Mouse (Mus musculus): ENCODE data around the gene Ap3s2. TPM values are rescaled to one million over a fixed set of nuclear protein-coding genes. Genes with fewer than 3 reads are reported as not detected.

The Ap3s2 gene
- polyA plus RNA-seq, 1 experiment from 2014 or later = 63.4 TPM

DNA sequence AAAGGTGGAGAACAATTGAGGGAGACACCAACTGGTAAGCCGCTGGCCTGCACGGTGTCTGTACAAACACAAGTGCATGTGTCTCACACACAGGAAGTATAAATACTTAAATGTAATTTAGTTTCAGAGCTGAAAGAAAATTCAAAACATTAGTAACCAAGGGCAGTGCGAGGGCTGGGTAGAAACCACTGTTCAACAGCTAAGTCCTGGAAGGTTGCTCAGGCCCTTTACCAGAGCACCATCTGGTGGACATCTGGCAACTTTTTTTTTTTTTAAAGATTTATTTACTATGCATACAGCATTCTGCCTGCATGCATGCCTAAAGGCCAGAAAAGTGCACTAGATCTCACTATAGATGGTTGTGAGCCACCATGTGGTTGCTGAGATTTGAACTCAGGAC is 5.9 kb downstream of the Ap3s2 start:
- peaks cover 62% of the 10 kb centered on the region for H3K36me3 ChIP-seq
- H3K27ac ChIP-seq (replicated peaks) = no peak overlapping the region
- H3K4me3 ChIP-seq = no peak overlapping the region
- H3K4me1 ChIP-seq (replicated peaks) = peaks cover 3% of the 10 kb centered on the region
- no peaks in the 10 kb centered on the region for H3K9me3 ChIP-seq
- H3K27me3 ChIP-seq = no peaks in the 10 kb centered on the region
- 77% methylated on average over 3 of the region's 3 CpGs for WGBS
- no peak overlapping the region for H3K4me2 ChIP-seq
- H3K9ac ChIP-seq = no peak overlapping the region
- ATAC-seq (ENCODE audit: low read depth) = 0 out of 2 replicates have a peak, but pooled peaks have one; percentile 11

DNA sequence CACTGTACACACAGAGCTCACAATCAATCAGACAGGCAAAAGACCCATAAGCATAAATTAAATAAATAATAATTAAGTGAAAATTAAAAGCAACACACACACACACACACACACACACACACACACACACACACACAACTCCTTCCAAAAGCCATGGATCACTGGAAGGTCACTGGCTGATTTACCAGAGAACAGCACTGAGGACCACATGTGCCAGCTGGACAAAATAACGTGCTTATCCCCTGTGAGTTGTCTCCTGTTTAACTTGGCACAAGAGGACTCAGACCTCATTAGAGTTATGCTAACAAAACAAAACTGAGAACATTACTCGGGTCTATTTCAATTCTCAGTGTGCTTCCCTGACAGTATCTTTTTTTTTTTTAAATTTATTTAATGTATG is 13.1 kb downstream of the Ap3s2 start:
- Histone ChIP-seq H3K4me3 (no peak overlapping the region), H3K27ac (replicated peaks) (no peak overlapping the region), H3K4me1 (replicated peaks) (no peaks in the 10 kb centered on the region), H3K9ac (no peak overlapping the region), H3K27me3 (no peaks in the 10 kb centered on the region), H3K36me3 (peaks cover 84% of the 10 kb centered on the region), H3K9me3 (no peaks in the 10 kb centered on the region), H3K4me2 (no peak overlapping the region)
- 63% methylated on average over 2 of the region's 2 CpGs for WGBS
- ATAC-seq (ENCODE audit: low read depth) = no peak

DNA sequence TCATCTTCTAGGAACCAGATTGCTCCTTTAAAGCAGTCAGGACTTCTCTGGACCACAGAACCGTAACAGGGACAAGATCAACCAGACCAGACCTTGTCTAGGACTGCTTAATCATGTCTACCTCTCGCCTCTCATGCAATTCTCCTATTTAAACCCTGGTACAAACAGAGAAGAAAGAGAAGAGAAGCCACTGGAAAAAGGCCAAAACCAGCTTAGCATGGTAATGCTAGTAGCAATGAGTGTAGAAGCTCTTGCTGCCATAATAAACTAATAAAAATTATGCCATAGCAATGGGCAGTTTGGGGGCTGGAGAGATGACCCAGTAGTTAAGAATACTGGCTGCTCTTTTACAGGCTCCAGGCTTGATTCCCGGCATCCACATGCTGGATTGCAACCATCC is 13.5 kb downstream of the Ap3s2 start:
- H3K4me3 ChIP-seq = no peak overlapping the region
- 97% methylated on average over 3 of the region's 3 CpGs for WGBS
- no peak overlapping the region for H3K4me2 ChIP-seq
- H3K9me3 ChIP-seq = no peaks in the 10 kb centered on the region
- no peak overlapping the region for H3K27ac ChIP-seq (replicated peaks)
- no peak overlapping the region for H3K9ac ChIP-seq
- no peaks in the 10 kb centered on the region for H3K27me3 ChIP-seq
- H3K36me3 ChIP-seq = peaks cover 86% of the 10 kb centered on the region
- no peak for ATAC-seq (ENCODE audit: low read depth)
- H3K4me1 ChIP-seq (replicated peaks) = no peaks in the 10 kb centered on the region

DNA sequence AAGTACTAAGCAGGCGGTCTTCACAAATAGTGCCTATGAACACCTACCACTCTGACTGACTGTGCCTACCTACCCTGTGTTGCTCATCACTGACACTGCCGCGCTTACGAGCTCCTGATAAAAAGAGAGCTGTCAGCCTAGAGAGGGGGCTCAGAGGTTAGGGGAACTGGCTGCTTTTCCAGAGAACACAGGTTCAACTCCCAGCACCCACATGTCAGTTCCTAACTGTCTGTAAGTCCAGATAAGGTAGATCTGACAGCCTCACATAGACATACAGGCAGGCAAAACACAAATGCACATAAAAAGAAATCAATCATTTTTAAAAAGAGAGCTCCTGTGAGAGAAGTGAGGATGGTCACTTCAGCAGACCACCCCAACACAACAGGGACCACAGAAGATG is 15.3 kb downstream of the Ap3s2 start:
- 92% methylated on average over 4 of the region's 4 CpGs for WGBS
- no peak overlapping the region for H3K4me3 ChIP-seq
- peaks cover 88% of the 10 kb centered on the region for H3K36me3 ChIP-seq
- no peak overlapping the region for H3K4me2 ChIP-seq
- no peaks in the 10 kb centered on the region for H3K9me3 ChIP-seq
- H3K27ac ChIP-seq (replicated peaks) = no peak overlapping the region
- no peak for ATAC-seq (ENCODE audit: low read depth)
- no peaks in the 10 kb centered on the region for H3K27me3 ChIP-seq
- no peak overlapping the region for H3K9ac ChIP-seq
- H3K4me1 ChIP-seq (replicated peaks) = no peaks in the 10 kb centered on the region

DNA sequence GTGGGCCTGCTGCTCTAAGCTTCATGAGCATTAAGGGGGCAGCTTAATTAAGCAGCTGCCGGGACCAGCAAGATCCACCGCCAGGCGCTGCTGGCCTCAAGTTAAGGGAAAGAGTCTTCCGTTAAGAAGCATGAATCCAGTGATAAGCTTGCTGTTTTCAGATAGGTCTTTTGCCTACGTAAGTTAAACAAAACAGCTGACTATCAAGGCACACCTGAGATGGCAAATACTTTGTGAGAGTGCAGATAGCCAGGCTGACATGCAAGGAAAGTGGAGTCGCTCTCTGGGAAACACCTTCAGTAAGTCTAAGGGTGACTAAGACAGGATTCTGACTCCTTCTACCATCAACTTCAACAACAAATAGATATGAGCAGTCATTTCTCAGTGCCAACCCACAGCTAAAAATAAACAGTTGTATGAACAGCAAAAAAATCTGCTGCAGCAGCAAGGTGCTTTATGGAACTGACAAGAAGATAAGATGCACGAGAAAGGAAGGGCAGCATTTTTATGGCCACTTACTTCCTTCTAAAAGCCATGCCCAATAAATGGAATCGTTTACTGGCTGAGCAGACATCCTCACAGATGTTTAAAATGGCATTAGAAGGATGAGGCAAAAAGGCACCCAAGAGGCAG is 17.2 kb downstream of the Ap3s2 start:
- H3K36me3 ChIP-seq = peaks cover 84% of the 10 kb centered on the region

DNA sequence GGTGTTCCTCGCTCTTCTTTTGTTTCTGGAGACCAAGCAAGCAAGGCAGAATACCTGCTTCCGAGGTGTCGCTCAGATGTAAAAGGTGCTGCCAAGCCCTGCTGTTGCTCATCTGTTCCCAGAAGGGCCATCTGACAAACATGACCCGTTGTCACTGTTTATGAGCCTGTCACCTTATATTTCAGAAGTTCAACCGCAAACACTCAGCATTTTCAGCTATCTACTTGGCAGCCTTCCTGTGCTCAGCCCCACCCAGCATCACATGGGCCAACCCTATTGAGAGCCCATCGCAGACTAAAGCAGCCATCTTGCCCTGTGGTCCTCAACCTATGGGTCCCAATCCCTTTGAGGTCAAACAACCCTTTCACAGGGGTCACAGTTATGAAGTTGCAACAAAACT is 19.7 kb downstream of the Ap3s2 start:
- Histone ChIP-seq H3K9me3 (no peaks in the 10 kb centered on the region), H3K9ac (no peak overlapping the region), H3K4me2 (no peak overlapping the region), H3K27ac (replicated peaks) (no peak overlapping the region), H3K27me3 (no peaks in the 10 kb centered on the region), H3K36me3 (peaks cover 78% of the 10 kb centered on the region), H3K4me3 (no peak overlapping the region), H3K4me1 (replicated peaks) (no peaks in the 10 kb centered on the region)
- 98% methylated on average over 6 of the region's 6 CpGs for WGBS
- no peak for ATAC-seq (ENCODE audit: low read depth)

More for the DNA sequence above, 17.2 kb downstream of the Ap3s2 start:
- ATAC-seq (ENCODE audit: low read depth) = no peak
- 86% methylated on average over 8 of the region's 8 CpGs for WGBS
- H3K9me3 ChIP-seq = no peaks in the 10 kb centered on the region
- H3K27me3 ChIP-seq = no peaks in the 10 kb centered on the region
- H3K27ac ChIP-seq (replicated peaks) = no peak overlapping the region
- H3K4me1 ChIP-seq (replicated peaks) = no peaks in the 10 kb centered on the region
- no peak overlapping the region for H3K9ac ChIP-seq
- H3K4me3 ChIP-seq = no peak overlapping the region
- no peak overlapping the region for H3K4me2 ChIP-seq

DNA sequence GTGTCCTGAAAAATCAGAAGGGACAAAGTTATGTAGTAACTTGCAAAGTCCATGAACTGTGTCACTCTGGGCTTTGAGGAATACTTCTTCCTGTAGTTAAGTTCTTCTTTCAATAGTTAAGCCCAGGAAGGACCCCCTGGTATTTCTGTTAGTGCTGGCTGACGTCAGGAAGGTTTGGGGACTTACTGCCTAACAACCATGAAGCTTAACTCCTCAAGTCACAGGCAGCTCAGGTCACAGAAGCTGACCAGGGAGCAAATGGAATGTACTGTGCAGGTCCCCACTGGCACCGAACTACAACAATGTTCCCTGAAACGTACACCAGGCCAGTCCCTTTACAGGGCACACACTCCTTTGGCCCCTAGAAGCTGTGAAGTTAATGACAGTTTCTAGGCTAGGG is 25.2 kb downstream of the Ap3s2 start:
- H3K9ac ChIP-seq = no peak overlapping the region

DNA sequence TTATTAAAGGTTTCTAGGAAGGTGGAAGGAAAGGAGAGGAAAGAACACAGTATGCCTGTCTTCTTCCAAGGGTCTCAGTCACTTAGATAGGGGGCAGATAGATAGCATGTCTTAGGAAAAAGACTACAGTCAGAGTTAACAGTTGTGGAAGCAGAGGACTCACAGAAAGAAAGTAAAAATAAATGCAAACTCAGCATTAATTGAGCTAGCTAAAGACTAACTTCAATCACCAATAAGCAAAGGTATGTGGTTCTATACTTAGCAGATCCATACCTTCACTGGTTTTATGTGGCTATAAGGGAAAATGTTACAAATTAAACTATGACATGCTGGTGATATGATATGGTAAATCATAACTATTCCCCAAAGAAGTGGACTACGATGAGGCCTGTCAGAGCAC is 25.7 kb downstream of the Ap3s2 start:
- H3K4me1 ChIP-seq (replicated peaks) = no peaks in the 10 kb centered on the region
- H3K27me3 ChIP-seq = no peaks in the 10 kb centered on the region
- H3K9ac ChIP-seq = no peak overlapping the region
- WGBS = 100% methylated on average over 1 of the region's 1 CpGs
- H3K36me3 ChIP-seq = peaks cover 71% of the 10 kb centered on the region
- no peak overlapping the region for H3K27ac ChIP-seq (replicated peaks)
- no peak overlapping the region for H3K4me2 ChIP-seq
- no peaks in the 10 kb centered on the region for H3K9me3 ChIP-seq
- no peak overlapping the region for H3K4me3 ChIP-seq
- ATAC-seq (ENCODE audit: low read depth) = no peak

More for the DNA sequence above, 25.2 kb downstream of the Ap3s2 start:
- H3K4me1 ChIP-seq (replicated peaks) = no peaks in the 10 kb centered on the region
- no peaks in the 10 kb centered on the region for H3K27me3 ChIP-seq
- no peaks in the 10 kb centered on the region for H3K9me3 ChIP-seq
- H3K27ac ChIP-seq (replicated peaks) = no peak overlapping the region
- no peak overlapping the region for H3K4me3 ChIP-seq
- H3K36me3 ChIP-seq = peaks cover 72% of the 10 kb centered on the region
- 78% methylated on average over 3 of the region's 3 CpGs for WGBS
- no peak overlapping the region for H3K4me2 ChIP-seq
- ATAC-seq (ENCODE audit: low read depth) = no peak

DNA sequence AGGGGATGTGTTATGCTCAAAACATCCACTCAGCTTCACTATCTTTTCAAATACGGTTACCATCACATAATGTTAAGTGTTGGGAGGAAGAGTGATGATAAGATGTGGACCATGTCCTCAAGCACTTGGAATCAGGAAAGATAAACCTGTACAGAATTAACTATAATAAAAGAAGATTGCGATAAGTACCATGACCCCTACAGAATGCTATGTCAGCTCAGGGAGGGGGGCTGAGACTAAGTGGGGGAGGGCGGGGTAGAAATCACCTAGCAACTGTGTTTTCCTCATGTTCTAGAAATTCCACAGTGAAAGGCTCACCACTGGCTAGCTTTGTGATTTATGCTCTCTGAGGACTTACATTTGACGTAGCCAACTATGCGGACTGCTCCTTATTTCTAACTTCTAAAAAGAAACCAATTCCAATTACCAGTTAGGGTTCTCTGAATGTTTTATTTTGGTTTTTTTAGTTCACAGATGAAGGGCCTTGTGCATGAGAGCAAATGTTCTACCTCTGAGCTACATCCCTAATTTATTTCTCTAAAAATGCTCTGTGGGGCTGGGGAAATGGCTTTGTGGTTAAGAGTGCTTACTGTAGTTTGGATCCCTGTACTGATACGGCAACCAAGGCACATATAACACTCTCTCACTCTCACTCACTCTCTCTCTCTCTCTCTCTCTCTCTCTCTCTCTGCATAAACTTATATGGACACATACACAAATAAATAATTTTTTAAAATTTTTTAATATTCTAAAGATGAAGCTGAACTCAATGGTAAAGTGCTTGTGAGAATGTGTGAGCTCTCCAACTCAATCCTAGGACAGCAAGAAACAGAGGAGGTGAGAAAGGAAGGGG is 27.6 kb downstream of the Ap3s2 start:
- H3K36me3 ChIP-seq = peaks cover 73% of the 10 kb centered on the region
- WGBS = 89% methylated on average over 6 of the region's 6 CpGs

DNA sequence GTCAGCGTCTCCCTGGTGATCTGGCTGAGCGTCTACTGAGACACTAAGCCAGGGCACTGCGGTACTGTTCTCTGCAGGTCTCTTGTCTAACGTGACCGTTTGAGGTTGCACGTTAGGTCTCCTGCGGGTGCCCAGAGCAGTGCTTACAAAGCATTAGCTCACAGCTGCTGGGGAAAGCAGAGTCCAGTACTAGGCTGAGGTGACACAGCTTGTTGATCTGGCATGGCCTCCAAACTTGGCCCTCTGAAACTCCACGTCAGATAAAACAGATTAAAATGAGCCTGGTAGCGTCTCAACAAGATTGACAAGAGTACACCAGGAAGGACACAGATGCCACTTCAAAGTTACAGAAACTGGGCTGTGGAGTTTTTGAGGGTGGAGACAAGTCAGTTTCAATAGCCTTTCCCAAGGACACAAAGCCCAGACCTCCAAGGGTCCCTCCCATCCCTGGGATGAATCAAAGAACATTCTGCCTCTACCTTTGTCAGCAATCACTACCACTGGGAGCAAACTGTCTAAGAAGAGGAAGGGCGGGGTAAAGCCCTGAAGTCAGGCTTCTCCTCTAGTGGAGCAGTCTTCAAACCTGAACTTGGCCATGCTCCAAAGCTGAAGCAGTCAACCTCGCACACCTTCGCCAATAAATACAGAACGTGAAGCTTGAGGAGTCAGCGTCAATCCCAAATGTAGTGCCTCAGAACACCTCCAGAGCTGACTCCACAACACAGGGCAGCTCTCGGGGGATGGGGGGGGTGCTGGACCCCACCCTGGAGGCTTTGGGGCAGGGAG is 29.8 kb downstream of the Ap3s2 start:
- Histone ChIP-seq H3K36me3 (peaks cover 57% of the 10 kb centered on the region), H3K4me2 (no peak overlapping the region), H3K9ac (no peak overlapping the region), H3K4me1 (replicated peaks) (no peaks in the 10 kb centered on the region), H3K27me3 (no peaks in the 10 kb centered on the region), H3K9me3 (no peaks in the 10 kb centered on the region), H3K4me3 (no peak overlapping the region), H3K27ac (replicated peaks) (no peak overlapping the region)
- ATAC-seq (ENCODE audit: low read depth) = no peak
- WGBS = 91% methylated on average over 15 of the region's 15 CpGs

More for the DNA sequence above, 27.6 kb downstream of the Ap3s2 start:
- H3K27ac ChIP-seq (replicated peaks) = no peak overlapping the region
- H3K4me3 ChIP-seq = no peak overlapping the region
- no peaks in the 10 kb centered on the region for H3K9me3 ChIP-seq
- H3K4me1 ChIP-seq (replicated peaks) = no peaks in the 10 kb centered on the region
- H3K27me3 ChIP-seq = no peaks in the 10 kb centered on the region
- H3K9ac ChIP-seq = no peak overlapping the region
- no peak for ATAC-seq (ENCODE audit: low read depth)
- no peak overlapping the region for H3K4me2 ChIP-seq

DNA sequence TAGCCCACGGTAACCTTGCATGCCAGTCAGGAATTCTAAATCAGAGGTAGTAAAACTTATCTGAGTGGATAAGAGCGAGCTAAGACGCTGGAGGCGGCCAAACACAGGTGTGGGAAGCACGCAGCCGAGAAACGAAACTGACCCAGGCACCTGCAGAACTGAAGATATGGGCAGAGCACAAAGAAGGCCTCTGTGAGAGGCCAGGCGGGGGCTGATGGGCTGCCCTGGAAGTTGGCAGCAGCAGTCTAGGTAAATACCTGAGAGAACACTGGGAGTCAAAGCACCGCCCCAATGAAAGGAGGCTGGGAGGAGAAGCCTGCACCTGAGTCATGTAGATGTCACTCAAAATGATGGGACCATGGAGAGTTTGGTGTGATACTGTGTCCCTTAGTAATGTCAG is 31.8 kb downstream of the Ap3s2 start:
- Histone ChIP-seq H3K27ac (replicated peaks) (no peak overlapping the region), H3K27me3 (no peaks in the 10 kb centered on the region), H3K4me2 (no peak overlapping the region), H3K36me3 (peaks cover 49% of the 10 kb centered on the region), H3K4me3 (no peak overlapping the region), H3K4me1 (replicated peaks) (no peaks in the 10 kb centered on the region), H3K9ac (no peak overlapping the region), H3K9me3 (no peaks in the 10 kb centered on the region)
- ATAC-seq (ENCODE audit: low read depth) = no peak
- WGBS = 90% methylated on average over 9 of the region's 9 CpGs
